Mouse (Mus musculus) lung, adult 2 months (tissue): ENCODE results near the gene Sh3bp5. TPM values are rescaled to one million over a fixed set of nuclear protein-coding genes. Genes with fewer than 3 reads are reported as not detected.

Experiments used
- DNase-seq: peaks from one replicate; pipeline ENCODE4 v3.0.0; 2022
- H3K4me1 ChIP-seq: fragments of 200-500 bp; 2 replicates; pipeline ENCODE4 v1.6.1; 2011; ENCODE audit warnings: low read length; ENCODE audit not compliant: control insufficient read depth, insufficient read depth
- H3K4me3 ChIP-seq: fragments of 200-500 bp; replicated peaks from 2 replicates; pipeline ENCODE3; 2011; ENCODE audit warnings: low read depth, mild to moderate bottlenecking, control low read depth, low read length; ENCODE audit errors: extremely low read depth
- CTCF ChIP-seq: fragments of 200-500 bp; IDR thresholded peaks from 2 replicates; pipeline ENCODE4 v1.5.1; 2011; ENCODE audit warnings: mild to moderate bottlenecking, low read length, control low read depth; ENCODE audit not compliant: insufficient read depth
- POLR2A ChIP-seq: fragments of 200-500 bp; IDR thresholded peaks from 2 replicates; pipeline ENCODE4 v1.6.1; 2011; ENCODE audit warnings: low read depth, mild to moderate bottlenecking, control low read depth, low read length, borderline replicate concordance; ENCODE audit errors: extremely low read depth
- WGBS: fragments of 180-500 bp; shearing (Covaris S2); methylation state at CpG from one replicate; pipeline ENCODE4 v1.1.7; 2018; 5-methylcytosine and 5-hydroxymethylcytosine counted together
- polyA plus RNA-seq: library from polyadenylated mRNA; depleted of rRNA; stranded (reverse); fragments of >200 nt; gene quantifications from 2 replicates; pipeline ENCODE4 v1.2.3, GENCODE M21; 2012

The Sh3bp5 gene
- polyA plus RNA-seq, 1 experiment = 50.1 TPM

GRCm38 (mm10) chr14:31403556-31403955 lies 32.3 kb downstream of the Sh3bp5 start:
- peaks cover 22% of the 10 kb centered on the region for H3K4me1 ChIP-seq
- no peak for DNase-seq
- H3K4me3 ChIP-seq = no peak overlapping the region
- no peak for TF ChIP-seq POLR2A
- TF ChIP-seq CTCF = no peak
- 62% methylated on average over 9 of the region's 9 CpGs for WGBS

DNA sequence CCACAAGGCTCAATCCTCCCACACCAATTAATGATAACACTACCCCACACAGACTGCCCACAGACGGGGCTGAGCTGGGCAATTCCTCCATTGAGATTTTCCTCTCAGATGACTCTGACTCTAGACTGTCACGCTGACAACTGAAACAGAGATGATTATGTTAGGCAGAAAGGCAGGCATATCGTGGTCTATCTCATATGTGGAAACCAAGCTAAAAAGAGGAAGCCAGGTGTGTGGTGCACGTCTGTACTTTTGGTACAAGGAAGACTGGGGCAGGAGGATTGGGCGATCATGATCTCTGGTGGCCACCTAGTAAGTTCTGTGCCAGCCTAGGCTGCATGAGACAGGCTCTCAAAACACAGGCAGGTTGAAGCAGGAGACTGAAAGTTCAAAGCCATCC lies 33.2 kb downstream of the Sh3bp5 start:
- DNase-seq = no peak
- Histone ChIP-seq H3K4me1 (peaks cover 14% of the 10 kb centered on the region), H3K4me3 (no peak overlapping the region)
- TF ChIP-seq CTCF = no peak
- 72% methylated on average over 5 of the region's 5 CpGs for WGBS

DNA sequence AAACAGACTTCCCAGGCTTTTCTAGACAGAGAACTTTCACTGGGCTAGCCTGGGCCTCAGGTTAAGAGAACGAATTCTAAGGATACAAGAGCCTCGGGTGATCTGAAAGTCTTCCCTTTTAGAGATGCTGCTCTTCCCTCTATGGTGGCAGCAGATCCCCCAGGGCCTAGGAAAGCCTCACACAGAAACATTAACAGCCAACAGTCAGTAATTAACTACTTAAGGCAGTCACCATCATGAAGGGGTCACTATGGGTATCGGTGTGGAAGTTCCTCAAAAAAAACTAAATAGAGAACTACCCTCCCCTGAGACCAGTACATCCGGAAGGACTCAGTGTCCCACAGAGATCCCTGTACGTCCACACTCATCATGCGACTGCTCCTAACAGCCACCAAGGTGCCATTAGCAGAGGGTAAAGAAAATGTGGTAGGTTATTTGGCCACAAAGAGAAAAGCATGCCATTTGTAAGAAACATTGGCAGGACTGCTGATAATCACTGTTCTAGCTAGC lies 33.9 kb downstream of the Sh3bp5 start:
- H3K4me3 ChIP-seq = no peak overlapping the region
- DNase-seq = no peak
- TF ChIP-seq CTCF (no peak), POLR2A (no peak)
- H3K4me1 ChIP-seq = peaks cover 6% of the 10 kb centered on the region
- WGBS = 78% methylated on average over 6 of the region's 6 CpGs

DNA sequence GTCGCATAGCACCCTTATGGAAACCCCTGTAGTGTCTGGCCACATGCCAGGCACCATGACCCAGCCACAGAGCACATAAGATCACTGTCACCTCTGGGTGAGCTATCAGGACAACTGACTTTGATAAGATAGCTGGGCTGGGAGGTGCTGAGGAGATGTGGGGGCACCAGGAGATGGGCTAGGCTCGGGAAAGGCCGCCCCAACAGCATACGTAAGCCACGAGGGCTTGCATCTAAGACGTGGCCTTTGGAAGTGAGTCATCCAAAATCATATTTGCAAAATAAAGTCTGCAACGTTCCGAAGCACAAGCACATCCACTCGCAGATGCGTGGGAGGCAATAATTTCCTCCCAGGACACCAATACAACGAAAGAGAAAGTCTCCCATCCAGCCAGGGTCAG lies 35.0 kb downstream of the Sh3bp5 start:
- TF ChIP-seq CTCF (no peak), POLR2A (no peak)
- no peak for DNase-seq
- Histone ChIP-seq H3K4me1 (no peaks in the 10 kb centered on the region), H3K4me3 (no peak overlapping the region)
- WGBS = 64% methylated on average over 11 of the region's 11 CpGs

GRCm38 (mm10) chr14:31400246-31400645 lies 35.6 kb downstream of the Sh3bp5 start:
- H3K4me3 ChIP-seq = no peak overlapping the region
- no peaks in the 10 kb centered on the region for H3K4me1 ChIP-seq
- TF ChIP-seq POLR2A (no peak), CTCF (no peak)
- DNase-seq = no peak
- WGBS = 85% methylated on average over 7 of the region's 7 CpGs

GRCm38 (mm10) chr14:31399271-31399670 lies 36.6 kb downstream of the Sh3bp5 start:
- no peak for DNase-seq
- TF ChIP-seq POLR2A (no peak), CTCF (no peak)
- no peak overlapping the region for H3K4me3 ChIP-seq
- no peaks in the 10 kb centered on the region for H3K4me1 ChIP-seq
- 81% methylated on average over 3 of the region's 3 CpGs for WGBS

DNA sequence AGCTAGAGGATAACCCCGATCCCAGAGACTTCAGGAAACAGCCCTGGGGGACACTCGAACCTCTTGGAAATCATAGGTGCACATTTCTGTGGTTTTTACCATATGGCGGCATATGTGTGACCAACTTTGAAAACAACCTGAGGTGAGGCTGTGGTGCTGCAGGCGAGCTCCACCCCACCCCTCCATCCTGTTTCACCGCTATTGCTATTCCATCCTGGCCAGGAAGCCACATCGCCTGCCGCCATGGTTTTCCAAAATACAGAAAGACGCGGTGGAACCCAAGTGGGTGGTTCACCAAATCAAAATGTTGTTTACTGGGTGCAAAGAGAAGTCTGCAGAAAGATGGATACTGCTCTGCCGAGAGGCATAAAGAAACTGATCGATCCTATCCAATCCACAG lies 37.1 kb downstream of the Sh3bp5 start:
- H3K4me3 ChIP-seq = no peak overlapping the region
- H3K4me1 ChIP-seq = 0 out of 2 replicates have a peak, but pooled peaks cover 4% of the 10 kb centered on the region
- TF ChIP-seq CTCF (no peak), POLR2A (no peak)
- 87% methylated on average over 11 of the region's 11 CpGs for WGBS
- no peak for DNase-seq

DNA sequence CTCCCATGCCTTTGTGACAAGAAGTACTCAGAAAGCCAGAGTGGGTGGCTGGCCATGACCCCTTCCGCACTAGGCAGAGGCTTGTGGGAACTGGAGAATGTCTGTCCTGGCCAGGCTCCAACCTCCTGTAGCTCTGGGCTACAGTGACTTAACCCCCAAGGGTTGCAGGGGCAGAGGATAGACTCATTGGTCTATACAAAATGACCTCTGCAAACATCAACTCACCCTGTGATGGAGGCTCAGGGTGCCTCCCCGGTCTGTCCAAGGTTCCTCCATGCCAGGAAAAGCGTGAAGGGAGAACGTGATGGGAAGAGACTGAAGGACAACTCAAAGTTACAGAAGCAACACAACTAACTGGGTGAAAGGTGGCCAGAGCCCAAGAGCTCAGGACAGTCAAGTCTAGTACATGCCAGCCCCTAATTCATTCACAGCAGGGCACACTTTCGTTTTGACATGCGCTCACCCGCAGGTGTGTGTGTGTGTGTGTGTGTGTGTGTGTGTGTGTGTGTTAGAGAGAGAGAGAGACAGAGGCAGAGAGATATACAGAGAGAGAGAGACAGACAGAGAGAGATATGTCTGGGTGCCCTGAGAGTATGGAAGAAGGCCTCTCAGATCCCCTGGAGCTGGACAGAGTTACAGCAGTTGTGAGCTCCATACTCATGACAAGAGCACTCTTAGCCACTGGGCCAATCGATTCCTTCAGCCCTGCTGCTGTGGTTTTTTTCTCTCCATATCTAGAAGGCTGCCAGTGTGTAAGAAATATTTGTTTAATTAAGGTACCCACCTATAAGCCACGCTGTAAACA lies 37.9 kb downstream of the Sh3bp5 start:
- Histone ChIP-seq H3K4me1 (peaks cover 9% of the 10 kb centered on the region), H3K4me3 (no peak overlapping the region)
- WGBS = 65% methylated on average over 9 of the region's 9 CpGs
- no peak for DNase-seq
- TF ChIP-seq POLR2A (no peak), CTCF (no peak)

- DNase-seq = no peak
- no peak for TF ChIP-seq POLR2A
- no peak for TF ChIP-seq CTCF
- Histone ChIP-seq H3K4me1 (peaks cover 13% of the 10 kb centered on the region), H3K4me3 (no peak overlapping the region)
- WGBS = 71% methylated on average over 12 of the region's 12 CpGs
These were observed 38.5 kb downstream of the Sh3bp5 start for GRCm38 (mm10) chr14:31397353-31397752.

GRCm38 (mm10) chr14:31396428-31396827 lies 39.5 kb downstream of the Sh3bp5 start:
- DNase-seq = no peak
- H3K4me3 ChIP-seq = no peak overlapping the region
- 87% methylated on average over 2 of the region's 2 CpGs for WGBS
- H3K4me1 ChIP-seq = peaks cover 13% of the 10 kb centered on the region
- TF ChIP-seq CTCF = no peak
- no peak for TF ChIP-seq POLR2A
